Mouse (Mus musculus): ENCODE data around the gene Swi5.

Swi5 gene

GRCm38 (mm10) chr2:32287923-32288367 lies at the start of gene Swi5:
Gene Swi5, minus strand, starts transcription at chr2:32288075.
- DNase-seq (ENCODE audit: low spot score): peak; percentile 100

- no peak for DNase-seq (ENCODE audit: low spot score)
Measured at GRCm38 (mm10) chr2:32335888-32336287, 48.0 kb upstream of the Swi5 start.

- DNase-seq (ENCODE audit: low spot score): no peak
Measured at GRCm38 (mm10) chr2:32332159-32332558, 44.3 kb upstream of the Swi5 start.

GRCm38 (mm10) chr2:32329531-32329930 lies 41.7 kb upstream of the Swi5 start:
- DNase-seq (ENCODE audit: low spot score): peak; percentile 48

- peak; percentile 80 for DNase-seq (ENCODE audit: low spot score)
Measured at GRCm38 (mm10) chr2:32328911-32329460, 41.1 kb upstream of the Swi5 start.

- no peak for DNase-seq (ENCODE audit: low spot score)
Measured at GRCm38 (mm10) chr2:32327200-32327599, 39.3 kb upstream of the Swi5 start.

- no peak for DNase-seq (ENCODE audit: low spot score)
Measured at GRCm38 (mm10) chr2:32325342-32325741, 37.5 kb upstream of the Swi5 start.

GRCm38 (mm10) chr2:32324322-32324721 lies 36.4 kb upstream of the Swi5 start:
- no peak for DNase-seq (ENCODE audit: low spot score)

GRCm38 (mm10) chr2:32322754-32323741 lies 35.2 kb upstream of the Swi5 start:
- DNase-seq (ENCODE audit: low spot score): no peak

- no peak for DNase-seq (ENCODE audit: low spot score)
Measured at GRCm38 (mm10) chr2:32321591-32322298, 33.9 kb upstream of the Swi5 start.

- DNase-seq (ENCODE audit: low spot score): no peak
Measured at GRCm38 (mm10) chr2:32320721-32321120, 32.8 kb upstream of the Swi5 start.

GRCm38 (mm10) chr2:32319586-32320580 lies 32.0 kb upstream of the Swi5 start:
- DNase-seq (ENCODE audit: low spot score): peak; percentile 73

GRCm38 (mm10) chr2:32318709-32319585 lies 31.1 kb upstream of the Swi5 start:
- DNase-seq (ENCODE audit: low spot score): no peak

GRCm38 (mm10) chr2:32317791-32318417 lies 30.0 kb upstream of the Swi5 start:
- DNase-seq (ENCODE audit: low spot score): peak; percentile 91

- DNase-seq (ENCODE audit: low spot score): peak; percentile 56
Measured at GRCm38 (mm10) chr2:32316887-32317656, 29.2 kb upstream of the Swi5 start.

- peak; percentile 59 for DNase-seq (ENCODE audit: low spot score)
Measured at GRCm38 (mm10) chr2:32315751-32316150, 27.9 kb upstream of the Swi5 start.

GRCm38 (mm10) chr2:32314831-32315230 lies 27.0 kb upstream of the Swi5 start:
- no peak for DNase-seq (ENCODE audit: low spot score)

GRCm38 (mm10) chr2:32312318-32312964 lies 24.6 kb upstream of the Swi5 start:
- DNase-seq (ENCODE audit: low spot score): peak; percentile 94

Data from embryo, embryonic 10 days (tissue).